Mouse (Mus musculus): ENCODE data around the gene Enox1. TPM values are rescaled to one million over a fixed set of nuclear protein-coding genes. Genes with fewer than 3 reads are reported as not detected.

Gene Enox1
- total RNA-seq, 4 experiments from 2014 or later, result 3.1 to 6.7 (median 5.2) TPM

- DNase-seq, result no peak
Observed at GRCm38 (mm10) chr14:77632466-77633171, 476.1 kb downstream of the Enox1 start.

- DNase-seq, result no peak
Observed at GRCm38 (mm10) chr14:77633172-77633542, 476.6 kb downstream of the Enox1 start.

- no peak for DNase-seq
Observed at GRCm38 (mm10) chr14:77636931-77637330, 480.4 kb downstream of the Enox1 start.

- DNase-seq, result no peak
Observed at GRCm38 (mm10) chr14:77638148-77638547, 481.6 kb downstream of the Enox1 start.

- DNase-seq, result no peak
Observed at GRCm38 (mm10) chr14:77638616-77639015, 482.1 kb downstream of the Enox1 start.

- DNase-seq, result no peak
Observed at GRCm38 (mm10) chr14:77639586-77639985, 483.0 kb downstream of the Enox1 start.

GRCm38 (mm10) chr14:77642314-77642713 lies 485.8 kb downstream of the Enox1 start:
- no peak for DNase-seq

- no peak for DNase-seq
Observed at GRCm38 (mm10) chr14:77646196-77646595, 489.6 kb downstream of the Enox1 start.

GRCm38 (mm10) chr14:77647017-77647416 lies 490.5 kb downstream of the Enox1 start:
- no peak for DNase-seq

- no peak for DNase-seq
Observed at GRCm38 (mm10) chr14:77648305-77648704, 491.7 kb downstream of the Enox1 start.

GRCm38 (mm10) chr14:77658739-77659138 lies 502.2 kb downstream of the Enox1 start:
- no peak for DNase-seq

GRCm38 (mm10) chr14:77662273-77662672 lies 505.7 kb downstream of the Enox1 start:
- no peak for DNase-seq

- no peak for DNase-seq
Observed at GRCm38 (mm10) chr14:77662994-77663393, 506.4 kb downstream of the Enox1 start.

GRCm38 (mm10) chr14:77668096-77668495 lies 511.5 kb downstream of the Enox1 start:
- no peak for DNase-seq

- no peak for DNase-seq
Observed at GRCm38 (mm10) chr14:77669494-77669893, 512.9 kb downstream of the Enox1 start.

GRCm38 (mm10) chr14:77670945-77671344 lies 514.4 kb downstream of the Enox1 start:
- DNase-seq, result no peak

- DNase-seq, result no peak
Observed at GRCm38 (mm10) chr14:77671961-77672360, 515.4 kb downstream of the Enox1 start.

GRCm38 (mm10) chr14:77673138-77673537 lies 516.6 kb downstream of the Enox1 start:
- no peak for DNase-seq

- no peak for DNase-seq
Observed at GRCm38 (mm10) chr14:77677951-77678350, 521.4 kb downstream of the Enox1 start.

GRCm38 (mm10) chr14:77679877-77680276 lies 523.3 kb downstream of the Enox1 start:
- DNase-seq, result no peak

- DNase-seq, result no peak
Observed at GRCm38 (mm10) chr14:77682888-77683555, 526.5 kb downstream of the Enox1 start.

- DNase-seq, result no peak
Observed at GRCm38 (mm10) chr14:77689816-77690215, 533.3 kb downstream of the Enox1 start.

GRCm38 (mm10) chr14:77705006-77705405 lies 548.4 kb downstream of the Enox1 start:
- no peak for DNase-seq
